Mouse (Mus musculus): ENCODE measurements around the gene Krt2. TPM values are rescaled to one million over a fixed set of nuclear protein-coding genes. Genes with fewer than 3 reads are reported as not detected.

Krt2 gene
- polyA plus RNA-seq (2015; fragmentation: Illumina TruSeq; extraction: RNeasy Lipid Tissue Mini Kit (QIAGEN cat#74804); ENCODE audit: insufficient read depth, low replicate concordance) = not detected

GRCm38 (mm10) chr15:101817875-101818274 lies at the start of gene Krt2:
Gene Krt2 (minus strand): TSS chr15:101818169.

GRCm38 (mm10) chr15:101850694-101851093 lies 32.7 kb upstream of the Krt2 start, which contains the start of gene Krt1:
Gene Krt1 (minus strand): TSS chr15:101850794.

DNA sequence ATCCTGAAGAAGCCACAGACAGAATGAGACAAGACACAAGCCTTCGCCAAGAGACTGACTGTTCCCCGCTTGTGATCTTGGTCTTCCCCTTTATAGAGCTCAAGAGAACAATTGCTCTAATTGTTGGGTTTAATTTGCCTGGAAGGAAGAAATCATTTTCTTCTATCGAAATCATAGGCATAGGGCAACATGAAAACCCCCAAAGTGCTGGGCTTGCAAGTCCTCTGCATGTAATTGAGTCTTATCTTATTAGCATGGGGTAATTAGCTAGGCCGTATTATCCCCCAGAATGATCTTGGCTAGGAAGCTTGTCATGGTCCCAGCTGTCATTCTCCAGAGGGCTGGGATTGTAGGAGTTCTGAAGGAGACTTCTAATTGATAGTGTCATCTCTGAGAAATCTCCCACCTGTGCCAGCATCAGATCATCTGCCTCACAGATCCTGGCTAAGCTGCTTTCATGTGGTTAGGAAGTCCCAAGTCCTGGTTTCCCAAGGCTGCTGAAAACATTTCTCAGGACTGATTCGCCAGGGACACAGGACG lies 15.6 kb downstream of the Krt2 start, which contains the start of gene Krt73:
TSS of gene Krt73 (minus strand) at position 51 of the 540 bp plus-strand sequence.

DNA sequence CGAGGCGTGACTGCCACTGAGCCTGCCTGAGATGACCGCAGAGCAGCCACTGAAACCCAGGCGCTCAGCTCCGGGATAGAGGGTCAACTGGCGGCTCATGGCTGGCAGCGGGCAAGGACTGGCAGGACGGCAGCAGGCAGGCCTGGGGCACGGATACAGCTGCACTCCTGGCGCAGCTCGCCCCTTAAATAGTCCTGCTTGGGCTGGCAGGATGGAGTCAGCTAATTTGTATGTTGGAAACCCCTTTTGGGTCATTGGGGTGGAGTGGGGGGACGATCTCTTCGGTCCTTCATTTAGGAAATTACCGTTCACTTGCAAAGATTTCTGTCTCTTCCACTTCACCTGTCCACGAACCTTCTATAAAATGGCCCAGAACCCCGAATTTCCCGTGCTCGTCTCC lies 31.6 kb downstream of the Krt2 start, which contains the start of gene Krt72:
TSS of gene Krt72 (minus strand) at position 101 of the 400 bp plus-strand sequence.

Other genes starting within 250 kb of the Krt2 start
- not detected for gene Krt75, start 244.3 kb downstream of the Krt2 start, polyA plus RNA-seq (2015; fragmentation: Illumina TruSeq; extraction: RNeasy Lipid Tissue Mini Kit (QIAGEN cat#74804); ENCODE audit: insufficient read depth, low replicate concordance)
- not detected for gene Gm5414, start 190.0 kb downstream of the Krt2 start, polyA plus RNA-seq (2015; fragmentation: Illumina TruSeq; extraction: RNeasy Lipid Tissue Mini Kit (QIAGEN cat#74804); ENCODE audit: insufficient read depth, low replicate concordance)
- gene Gm5478, start 170.8 kb downstream of the Krt2 start, polyA plus RNA-seq (2015; fragmentation: Illumina TruSeq; extraction: RNeasy Lipid Tissue Mini Kit (QIAGEN cat#74804); ENCODE audit: insufficient read depth, low replicate concordance) = not detected
- gene Krt6b, start 137.9 kb downstream of the Krt2 start, polyA plus RNA-seq (2015; fragmentation: Illumina TruSeq; extraction: RNeasy Lipid Tissue Mini Kit (QIAGEN cat#74804); ENCODE audit: insufficient read depth, low replicate concordance) = not detected
- gene Krt6a, start 123.9 kb downstream of the Krt2 start, polyA plus RNA-seq (2015; fragmentation: Illumina TruSeq; extraction: RNeasy Lipid Tissue Mini Kit (QIAGEN cat#74804); ENCODE audit: insufficient read depth, low replicate concordance) = not detected
- gene Krt5, start 105.3 kb downstream of the Krt2 start, polyA plus RNA-seq (2015; fragmentation: Illumina TruSeq; extraction: RNeasy Lipid Tissue Mini Kit (QIAGEN cat#74804); ENCODE audit: insufficient read depth, low replicate concordance) = not detected
- gene Krt71, start 75.1 kb downstream of the Krt2 start, polyA plus RNA-seq (2015; fragmentation: Illumina TruSeq; extraction: RNeasy Lipid Tissue Mini Kit (QIAGEN cat#74804); ENCODE audit: insufficient read depth, low replicate concordance) = not detected
- not detected for gene Krt72, start 31.7 kb downstream of the Krt2 start, polyA plus RNA-seq (2015; fragmentation: Illumina TruSeq; extraction: RNeasy Lipid Tissue Mini Kit (QIAGEN cat#74804); ENCODE audit: insufficient read depth, low replicate concordance)
- not detected for gene Krt73, start 15.8 kb downstream of the Krt2 start, polyA plus RNA-seq (2015; fragmentation: Illumina TruSeq; extraction: RNeasy Lipid Tissue Mini Kit (QIAGEN cat#74804); ENCODE audit: insufficient read depth, low replicate concordance)
- gene Krt1, start 32.6 kb upstream of the Krt2 start, polyA plus RNA-seq (2015; fragmentation: Illumina TruSeq; extraction: RNeasy Lipid Tissue Mini Kit (QIAGEN cat#74804); ENCODE audit: insufficient read depth, low replicate concordance) = 0.10 TPM
- not detected for gene Krt77, start 51.5 kb upstream of the Krt2 start, polyA plus RNA-seq (2015; fragmentation: Illumina TruSeq; extraction: RNeasy Lipid Tissue Mini Kit (QIAGEN cat#74804); ENCODE audit: insufficient read depth, low replicate concordance)
- not detected for gene Krt76, start 74.8 kb upstream of the Krt2 start, polyA plus RNA-seq (2015; fragmentation: Illumina TruSeq; extraction: RNeasy Lipid Tissue Mini Kit (QIAGEN cat#74804); ENCODE audit: insufficient read depth, low replicate concordance)
- not detected for gene Krt4, start 106.6 kb upstream of the Krt2 start, polyA plus RNA-seq (2015; fragmentation: Illumina TruSeq; extraction: RNeasy Lipid Tissue Mini Kit (QIAGEN cat#74804); ENCODE audit: insufficient read depth, low replicate concordance)
- gene Krt79, start 122.2 kb upstream of the Krt2 start, polyA plus RNA-seq (2015; fragmentation: Illumina TruSeq; extraction: RNeasy Lipid Tissue Mini Kit (QIAGEN cat#74804); ENCODE audit: insufficient read depth, low replicate concordance) = not detected
- gene Krt78, start 136.1 kb upstream of the Krt2 start, polyA plus RNA-seq (2015; fragmentation: Illumina TruSeq; extraction: RNeasy Lipid Tissue Mini Kit (QIAGEN cat#74804); ENCODE audit: insufficient read depth, low replicate concordance) = not detected
- gene Krt8, start 186.3 kb upstream of the Krt2 start, polyA plus RNA-seq (2015; fragmentation: Illumina TruSeq; extraction: RNeasy Lipid Tissue Mini Kit (QIAGEN cat#74804); ENCODE audit: insufficient read depth, low replicate concordance) = 0.19 TPM
- 0.17 TPM for gene Krt18, start 210.0 kb upstream of the Krt2 start, polyA plus RNA-seq (2015; fragmentation: Illumina TruSeq; extraction: RNeasy Lipid Tissue Mini Kit (QIAGEN cat#74804); ENCODE audit: insufficient read depth, low replicate concordance)